Comparison of ENCODE assay signal across 16 mouse cellular contexts in the genomic region with DNA sequence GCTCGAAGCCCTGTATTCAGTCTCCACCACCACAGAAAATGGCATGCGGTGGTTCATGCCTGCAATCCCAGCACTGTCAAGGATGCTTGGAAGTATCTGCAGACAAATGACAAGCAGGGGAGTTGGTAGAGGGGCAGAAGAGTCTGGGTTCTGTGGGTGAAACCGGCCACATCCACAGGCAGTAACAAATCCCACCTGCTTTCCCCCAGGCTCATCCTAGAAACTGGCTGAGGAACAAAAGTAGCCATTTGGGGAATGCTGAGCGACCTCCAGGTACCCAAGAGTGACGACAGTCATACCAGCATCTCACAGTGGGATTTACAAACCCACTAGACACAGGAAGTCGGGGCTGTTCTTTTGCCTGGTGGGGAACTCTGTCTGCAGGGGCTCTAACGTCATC.
DNase-seq lines count a peak whose midpoint lies in the region; TF ChIP-seq lines count a peak whose summit lies in the region.
"Had no signal": no experiment of that assay in that cellular context is flagged by ENCODE, and none has a peak within 500 bp of the region (broad histone marks: within the 10 kb centered on the region; RNA-seq: fewer than 3 reads in every experiment).

No protein-coding gene starts in this region.

- 31% methylated on average over 7 of the region's 7 CpGs for WGBS in cerebellum, adult 2 months

- TF ChIP-seq CTCF in cerebellum, adult 2 months (IDR thresholded peaks at IDR 0.05; ENCODE audit: borderline replicate concordance, insufficient read depth, low read depth, low read length), result no peak

- DNase-seq in cerebellum, adult 2 months, result no peak
- DNase-seq in cerebellum, adult 8-10 months, result no peak
- DNase-seq in cerebellum, adult 9-10 months, result peak; percentile 36
- DNase-seq in cerebellum, postnatal 25 days, result no peak
- DNase-seq in cerebellum, postnatal 10 days, result peak; percentile 45 to 57
- no peak for DNase-seq in cerebellum, adult 11 months
- DNase-seq: adrenal gland, adult 2 months; adrenal gland, adult 8-10 months; adrenal gland, postnatal 10 days; adrenal gland, postnatal 14 days; adrenal gland, postnatal 25 days; adrenal gland, postnatal 36 days; B cell, adult 2 months; cerebellum, adult 11-12 months; cerebellum, adult 18-20 months; cerebellum, adult 9-11 months had no signal

- no peak for TF ChIP-seq POLR2A in cerebellum, adult 2 months (IDR thresholded peaks at IDR 0.05; ENCODE audit: borderline replicate concordance, insufficient read depth, low read length)

- H3K27me3 ChIP-seq in cerebellum, adult 2 months (ENCODE audit: control insufficient read depth, insufficient read depth, low read length), result no peaks in the 10 kb centered on the region

- peaks cover 37% of the 10 kb centered on the region for H3K4me1 ChIP-seq in cerebellum, adult 2 months (ENCODE audit: control insufficient read depth, insufficient read depth, low read length)

- no peak overlapping the region for H3K4me3 ChIP-seq in cerebellum, adult 2 months (replicated peaks; ENCODE audit: insufficient read depth, low read depth, low read length)

- peak overlapping the region; percentile 89 for H3K27ac ChIP-seq in cerebellum, adult 2 months (ENCODE audit: insufficient read depth, low read length)

Comparison
In these comparisons a context has a peak if more than half of its experiments do, and no peak if none do; other contexts are left out.
1. DNase-seq: peak in cerebellum, adult 9-10 months (single experiment) and cerebellum, postnatal 10 days (2 of 2); none in cerebellum, adult 2 months (0 of 2), cerebellum, adult 8-10 months (single experiment), cerebellum, postnatal 25 days (0 of 2) and cerebellum, adult 11 months (single experiment).